Mouse (Mus musculus): ENCODE data around the gene Snx6. TPM values are rescaled to one million over a fixed set of nuclear protein-coding genes. Genes with fewer than 3 reads are reported as not detected.
"Not testable (repeated sequence)": the region's sequence is repeated elsewhere in the genome, so short reads cannot be mapped to it uniquely, and the experiment has no call there.

The Snx6 gene
- total and polyA plus RNA-seq, 3 experiments: 67.3 to 155 (median 85.8) TPM

DNA sequence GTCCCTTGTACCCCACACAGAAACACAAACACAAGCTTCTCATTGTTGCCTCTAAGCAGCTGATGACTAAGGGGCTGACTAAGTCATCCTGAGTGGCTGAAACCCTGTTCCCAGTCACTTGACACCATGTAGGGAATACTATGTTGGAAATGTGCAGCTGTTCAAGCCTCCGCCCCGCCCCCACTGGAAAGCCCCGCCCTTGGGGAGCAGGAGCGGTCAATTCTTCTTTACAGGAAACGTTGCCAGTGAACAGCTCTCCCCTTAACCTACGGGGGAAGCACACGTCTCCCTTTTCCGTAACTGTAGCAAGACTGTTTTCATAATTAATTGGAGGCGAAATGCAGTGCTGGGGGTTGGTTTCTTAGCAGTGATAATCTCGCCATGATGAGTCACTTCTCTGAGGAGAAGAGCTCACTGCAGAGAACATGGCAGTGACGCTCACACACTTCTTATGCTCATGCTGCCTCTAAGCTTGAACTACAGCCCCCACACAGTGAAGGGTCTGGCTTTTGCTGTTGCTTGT is 39.5 kb upstream of the Snx6 start:
- Histone ChIP-seq H3K27ac (ENCODE audit: insufficient read depth, low read depth) (no peak overlapping the region; the same call in 1 of the 2 replicates), H3K4me2 (ENCODE audit: insufficient read depth, low read depth, poor library complexity, severe bottlenecking) (peak overlapping the region; percentile 51; the same call in 1 of the 2 replicates), H3K4me3 (replicated peaks in 1 of 3; ENCODE audit: low read depth in 2 of 3, low read length in 2 of 3, poor library complexity in 1 of 3) (peak overlapping the region in 1 of 3 experiments; percentile 21), H3K9me3 (replicated peaks; ENCODE audit: low read length) (no peaks in the 10 kb centered on the region), H3K4me1 (ENCODE audit: control insufficient read depth in 1 of 2, insufficient read depth in 2 of 2) (peaks cover 9 to 15% of the 10 kb centered on the region in 2 experiments), H3K36me3 (replicated peaks in 1 of 2; ENCODE audit: control insufficient read depth in 1 of 2, insufficient read depth in 1 of 2, low read length in 1 of 2) (no peaks in the 10 kb centered on the region), H3K27me3 (replicated peaks) (no peaks in the 10 kb centered on the region), H3K9ac (ENCODE audit: insufficient read depth, low read depth) (0 out of 2 replicates have a peak overlapping the region, but pooled peaks have one; percentile 20), H3K79me2 (replicated peaks; ENCODE audit: control insufficient read depth, extremely low read depth, insufficient read depth, poor library complexity, severe bottlenecking) (no peaks in the 10 kb centered on the region)
- dilution Hi-C loops (cut with MboI; ENCODE audit: extremely low pct_ligation_motif_present, extremely low pct_unique_long_range_greater_than_20kb, low sequenced_read_pairs) (no loop called here), in situ Hi-C loops (cut with MboI; ENCODE audit: low pct_ligation_motif_present, low pct_unique_long_range_greater_than_20kb, low sequenced_read_pairs) (loop anchor here (5.0 kb wide), 1 partner anchor 42 kb away; no protein-coding TSS in a partner anchor)
- TF ChIP-seq ZC3H11A (IDR thresholded peaks at IDR 0.05; ENCODE audit: low read depth, low read length): no peak
- 0 out of 2 replicates have a peak, but pooled peaks have one; percentile 37 for TF ChIP-seq CHD2 (IDR thresholded peaks at IDR 0.05; ENCODE audit: low read length)
- 0 out of 2 replicates have a peak, but pooled peaks have one; percentile 28 for TF ChIP-seq IRF4 (IDR thresholded peaks at IDR 0.05; ENCODE audit: low read depth, low read length)
- no peak for TF ChIP-seq ZMIZ1 (IDR thresholded peaks at IDR 0.05; ENCODE audit: low read depth, low read length)
- 0 out of 2 replicates have a peak, but pooled peaks have one; percentile 62 for TF ChIP-seq MAZ (IDR thresholded peaks at IDR 0.05; ENCODE audit: low read depth, low read length)
- TF ChIP-seq USF1 (IDR thresholded peaks at IDR 0.05; ENCODE audit: low read depth, low read length): no peak
- TF ChIP-seq RAD21 (IDR thresholded peaks at IDR 0.05; ENCODE audit: low read depth, low read length): no peak
- peak; percentile 27 for DNase-seq (ENCODE audit: extremely low read depth)

DNA sequence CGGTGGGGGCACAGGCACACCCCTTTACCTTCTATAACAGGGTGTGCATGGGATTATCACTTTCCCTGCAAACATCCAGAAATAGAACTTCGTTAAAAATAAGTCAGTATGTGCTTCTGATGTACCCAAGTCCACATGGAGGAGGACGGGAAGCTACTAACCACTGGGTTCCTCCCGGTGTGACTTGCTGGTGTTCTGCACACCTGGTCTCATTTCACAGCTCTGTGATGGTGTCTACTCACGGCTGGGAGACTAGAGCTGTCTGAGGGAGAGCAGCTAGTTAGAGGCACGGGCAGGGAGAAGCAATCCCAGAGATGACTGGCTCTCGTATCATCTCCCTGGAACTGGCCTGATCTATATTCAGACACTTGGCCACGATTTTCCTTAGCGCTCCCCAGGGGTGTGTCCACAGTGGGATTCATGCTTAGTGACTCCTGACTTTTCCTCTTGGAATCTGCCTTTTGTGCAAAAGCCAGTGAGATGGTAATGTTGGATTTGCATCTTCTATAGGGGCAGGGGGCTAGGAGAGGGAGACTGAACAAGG is 38.4 kb upstream of the Snx6 start:
- no peak for DNase-seq (ENCODE audit: extremely low read depth)
- Histone ChIP-seq H3K27ac (ENCODE audit: insufficient read depth, low read depth) (no peak overlapping the region), H3K9me3 (replicated peaks; ENCODE audit: low read length) (no peaks in the 10 kb centered on the region), H3K79me2 (replicated peaks; ENCODE audit: control insufficient read depth, extremely low read depth, insufficient read depth, poor library complexity, severe bottlenecking) (no peaks in the 10 kb centered on the region), H3K4me2 (ENCODE audit: insufficient read depth, low read depth, poor library complexity, severe bottlenecking) (no peak overlapping the region), H3K27me3 (replicated peaks) (no peaks in the 10 kb centered on the region), H3K4me3 (replicated peaks in 1 of 3; ENCODE audit: low read depth in 2 of 3, low read length in 2 of 3, poor library complexity in 1 of 3) (no peak overlapping the region), H3K9ac (ENCODE audit: insufficient read depth, low read depth) (no peak overlapping the region), H3K4me1 (ENCODE audit: control insufficient read depth in 1 of 2, insufficient read depth in 2 of 2) (peaks cover 11 to 15% of the 10 kb centered on the region in 2 experiments), H3K36me3 (replicated peaks in 1 of 2; ENCODE audit: control insufficient read depth in 1 of 2, insufficient read depth in 1 of 2, low read length in 1 of 2) (no peaks in the 10 kb centered on the region)
- in situ Hi-C loops (cut with MboI; ENCODE audit: low pct_ligation_motif_present, low pct_unique_long_range_greater_than_20kb, low sequenced_read_pairs) (no loop called here), dilution Hi-C loops (cut with MboI; ENCODE audit: extremely low pct_ligation_motif_present, extremely low pct_unique_long_range_greater_than_20kb, low sequenced_read_pairs) (no loop called here)
- no peak for TF ChIP-seq ZMIZ1 (IDR thresholded peaks at IDR 0.05; ENCODE audit: low read depth, low read length)
- no peak for TF ChIP-seq USF1 (IDR thresholded peaks at IDR 0.05; ENCODE audit: low read depth, low read length)
- TF ChIP-seq IRF4 (IDR thresholded peaks at IDR 0.05; ENCODE audit: low read depth, low read length): no peak
- TF ChIP-seq ZKSCAN1 (IDR thresholded peaks at IDR 0.05; ENCODE audit: borderline replicate concordance, low read depth, low read length): no peak
- TF ChIP-seq HCFC1 (IDR thresholded peaks at IDR 0.05; ENCODE audit: low read depth, low read length): no peak
- no peak for TF ChIP-seq NRF1 (IDR thresholded peaks at IDR 0.05; ENCODE audit: low read depth, low read length)
- no peak for TF ChIP-seq MYC (IDR thresholded peaks at IDR 0.05; ENCODE audit: low read depth, low read length)
- no peak for TF ChIP-seq ZC3H11A (IDR thresholded peaks at IDR 0.05; ENCODE audit: low read depth, low read length)
- TF ChIP-seq EP300 (IDR thresholded peaks at IDR 0.05; ENCODE audit: low read length): no peak

DNA sequence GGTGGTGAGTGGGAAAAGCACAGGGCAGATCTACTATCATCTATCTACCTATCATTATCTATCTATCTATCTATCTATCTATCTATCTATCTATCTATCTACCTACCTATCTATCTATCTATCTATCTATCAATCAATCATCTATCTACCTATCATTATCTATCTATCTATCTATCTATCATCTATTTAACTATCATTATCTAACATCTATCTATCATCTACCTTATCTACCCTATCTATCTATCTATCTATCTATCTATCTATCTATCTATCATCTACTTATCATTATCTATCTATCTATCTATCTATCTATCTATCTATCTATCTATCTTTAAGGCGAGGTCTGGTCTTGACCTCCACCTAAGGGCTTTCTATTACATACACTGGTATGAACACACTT is 36.4 kb upstream of the Snx6 start:
- dilution Hi-C loops (cut with MboI; ENCODE audit: extremely low pct_ligation_motif_present, extremely low pct_unique_long_range_greater_than_20kb, low sequenced_read_pairs); H3K27me3 ChIP-seq (replicated peaks); H3K36me3 ChIP-seq (replicated peaks in 1 of 2; ENCODE audit: control insufficient read depth in 1 of 2, insufficient read depth in 1 of 2, low read length in 1 of 2); in situ Hi-C loops (cut with MboI; ENCODE audit: low pct_ligation_motif_present, low pct_unique_long_range_greater_than_20kb, low sequenced_read_pairs); H3K4me3 ChIP-seq (replicated peaks in 1 of 3; ENCODE audit: low read depth in 2 of 3, low read length in 2 of 3, poor library complexity in 1 of 3); H3K9ac ChIP-seq (ENCODE audit: insufficient read depth, low read depth); DNase-seq (ENCODE audit: extremely low read depth); H3K27ac ChIP-seq (ENCODE audit: insufficient read depth, low read depth); H3K4me2 ChIP-seq (ENCODE audit: insufficient read depth, low read depth, poor library complexity, severe bottlenecking); H3K9me3 ChIP-seq (replicated peaks; ENCODE audit: low read length); H3K79me2 ChIP-seq (replicated peaks; ENCODE audit: control insufficient read depth, extremely low read depth, insufficient read depth, poor library complexity, severe bottlenecking): not testable (repeated sequence)
- H3K4me1 ChIP-seq (ENCODE audit: control insufficient read depth in 1 of 2, insufficient read depth in 2 of 2): peaks cover 6 to 27% of the 10 kb centered on the region in 2 experiments; a peak in 3 of 4 replicates
